Mouse (Mus musculus) liver, adult 2 months (tissue): Measurements from ENCODE around the gene Plod2.

Experiments used
- CTCF ChIP-seq: fragments of 200-500 bp; IDR thresholded peaks from 2 replicates; pipeline ENCODE4 v1.5.1; 2011; ENCODE audit warnings: low read depth, low read length, control low read depth
- POLR2A ChIP-seq: fragments of 200-500 bp; IDR thresholded peaks from 2 replicates; pipeline ENCODE4 v1.6.1; 2011; ENCODE audit warnings: low read length, control low read depth; ENCODE audit not compliant: insufficient read depth; ENCODE audit errors: extremely low read depth

DNA sequence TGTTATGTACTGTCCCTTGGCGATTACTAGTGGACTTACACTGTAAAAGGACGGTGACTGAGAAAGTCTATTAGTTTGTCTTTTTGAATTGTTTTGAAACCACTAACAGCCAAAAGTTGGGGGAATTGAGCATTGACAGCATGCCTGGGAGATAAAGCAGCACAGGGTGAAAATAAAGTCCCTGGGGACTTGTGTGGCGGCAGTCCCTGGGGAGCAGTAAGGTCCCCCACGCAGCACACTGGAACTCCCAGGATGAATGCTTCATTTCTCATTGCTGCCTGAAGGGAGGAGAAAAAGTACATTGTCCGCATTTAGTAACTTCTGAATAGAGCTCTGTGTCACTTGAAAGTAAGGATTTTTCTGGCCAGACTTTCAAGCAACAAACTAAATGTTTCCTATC, 49.5 kb downstream of the Plod2 start:
- TF ChIP-seq CTCF: no peak
- no peak for TF ChIP-seq POLR2A
